Mouse (Mus musculus) hindbrain, embryonic 15.5 days (tissue): ENCODE data around the gene Ccdc191. TPM values are rescaled to one million over a fixed set of nuclear protein-coding genes. Genes with fewer than 3 reads are reported as not detected.

Experiments used
- ATAC-seq: fragments of 200-750 bp; cut with Nextera tagmentation; 2 replicates; pipeline ENCODE4 v1.8.0; 2017; ENCODE audit warnings: low read depth, moderate number of reproducible peaks, moderate TSS enrichment; ENCODE audit not compliant: low FRiP score
- H3K27ac ChIP-seq: fragments of 300-500 bp; sonication (generic); replicated peaks from 2 replicates; pipeline ENCODE4 v1.5.1; 2015; ENCODE audit warnings: mild to moderate bottlenecking, inconsistent platforms
- H3K27me3 ChIP-seq: fragments of 300-500 bp; sonication (generic); 2 replicates; pipeline ENCODE4 v1.6.1; 2015; ENCODE audit warnings: control low read depth, inconsistent platforms
- H3K36me3 ChIP-seq: fragments of 300-500 bp; sonication (generic); 2 replicates; pipeline ENCODE4 v1.6.1; 2015; ENCODE audit warnings: control low read depth, inconsistent platforms
- H3K4me1 ChIP-seq: fragments of 300-500 bp; sonication (generic); replicated peaks from 2 replicates; pipeline ENCODE4 v1.6.1; 2015; ENCODE audit warnings: control low read depth, inconsistent platforms
- H3K4me2 ChIP-seq: fragments of 300-500 bp; sonication (generic); 2 replicates; pipeline ENCODE4 v1.6.1; 2015; ENCODE audit warnings: moderate library complexity, mild to moderate bottlenecking, inconsistent platforms
- H3K4me3 ChIP-seq: fragments of 300-500 bp; sonication (generic); 2 replicates; pipeline ENCODE4 v1.5.1; 2015; ENCODE audit warnings: mild to moderate bottlenecking, inconsistent platforms
- H3K9ac ChIP-seq: fragments of 300-500 bp; sonication (generic); 2 replicates; pipeline ENCODE4 v1.6.1; 2015; ENCODE audit warnings: inconsistent platforms
- H3K9me3 ChIP-seq: fragments of 300-500 bp; sonication (generic); 2 replicates; pipeline ENCODE4 v1.6.1; 2016; ENCODE audit warnings: control low read depth, inconsistent platforms
- WGBS: fragments of 180-500 bp; shearing (Covaris S2); methylation state at CpG from one replicate; pipeline ENCODE4 v1.1.7; 2015; 5-methylcytosine and 5-hydroxymethylcytosine counted together
- polyA plus RNA-seq: library from polyadenylated mRNA; unstranded; fragments of >200 nt; fragmentation: Nextera tagmentation; extraction: Ambion mirVana; gene quantifications from 2 replicates; pipeline ENCODE4 v1.2.1, GENCODE M21; 2015

The Ccdc191 gene
- polyA plus RNA-seq, 1 experiment from 2014 or later: 9.2 TPM

DNA sequence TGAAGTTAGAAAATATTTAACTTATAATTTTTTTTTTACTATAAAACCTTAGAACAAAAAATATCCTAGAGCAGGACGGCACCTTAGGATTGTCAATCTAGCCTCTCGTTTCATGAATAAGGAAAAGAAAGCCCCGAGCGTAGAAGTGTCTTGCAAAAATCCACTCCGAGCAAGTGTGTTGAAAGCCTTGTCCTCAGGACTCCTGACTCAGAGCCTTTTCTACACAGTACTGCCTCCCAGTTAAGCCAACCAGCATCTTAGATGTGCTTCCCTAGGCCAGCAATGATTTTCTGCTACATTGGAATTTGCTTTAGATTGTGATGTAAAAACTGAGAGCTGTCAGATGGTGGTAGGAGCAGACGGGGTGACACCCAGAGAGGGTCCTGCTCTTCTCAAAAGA, 43.4 kb downstream of the Ccdc191 start:
- no peaks in the 10 kb centered on the region for H3K9me3 ChIP-seq
- H3K4me1 ChIP-seq: 0 out of 2 replicates have a peak, but pooled peaks cover 3% of the 10 kb centered on the region
- H3K4me3 ChIP-seq: no peak overlapping the region
- no peak overlapping the region for H3K4me2 ChIP-seq
- 90% methylated on average over 6 of the region's 6 CpGs for WGBS
- no peak overlapping the region for H3K9ac ChIP-seq
- H3K27ac ChIP-seq: no peak overlapping the region
- ATAC-seq: no peak
- H3K27me3 ChIP-seq: no peaks in the 10 kb centered on the region
- H3K36me3 ChIP-seq: no peaks in the 10 kb centered on the region

DNA sequence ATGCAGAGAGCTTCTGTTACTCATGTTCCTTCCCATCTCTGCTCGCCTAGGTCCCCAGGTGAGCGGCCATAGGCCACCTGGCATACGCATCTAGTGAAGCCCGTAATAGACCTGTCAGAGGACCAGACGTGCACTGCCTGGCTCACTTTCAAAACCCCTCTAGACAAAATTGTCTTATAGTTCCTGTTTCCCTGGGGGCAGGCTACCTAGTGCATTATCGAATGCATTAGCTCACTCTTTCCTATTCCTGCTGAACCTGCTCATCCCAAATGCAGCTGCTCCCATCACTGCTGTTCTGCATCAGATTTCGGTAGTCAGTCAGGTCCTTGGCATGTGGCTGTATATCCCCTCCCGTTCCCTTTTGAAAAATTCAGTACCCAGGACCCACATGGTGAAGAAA, 45.3 kb downstream of the Ccdc191 start:
- Histone ChIP-seq H3K9me3 (no peaks in the 10 kb centered on the region), H3K4me3 (no peak overlapping the region), H3K4me1 (0 out of 2 replicates have a peak, but pooled peaks cover 3% of the 10 kb centered on the region), H3K4me2 (no peak overlapping the region), H3K27ac (no peak overlapping the region), H3K36me3 (no peaks in the 10 kb centered on the region), H3K9ac (no peak overlapping the region), H3K27me3 (no peaks in the 10 kb centered on the region)
- WGBS: 76% methylated on average over 8 of the region's 8 CpGs
- ATAC-seq: no peak

DNA sequence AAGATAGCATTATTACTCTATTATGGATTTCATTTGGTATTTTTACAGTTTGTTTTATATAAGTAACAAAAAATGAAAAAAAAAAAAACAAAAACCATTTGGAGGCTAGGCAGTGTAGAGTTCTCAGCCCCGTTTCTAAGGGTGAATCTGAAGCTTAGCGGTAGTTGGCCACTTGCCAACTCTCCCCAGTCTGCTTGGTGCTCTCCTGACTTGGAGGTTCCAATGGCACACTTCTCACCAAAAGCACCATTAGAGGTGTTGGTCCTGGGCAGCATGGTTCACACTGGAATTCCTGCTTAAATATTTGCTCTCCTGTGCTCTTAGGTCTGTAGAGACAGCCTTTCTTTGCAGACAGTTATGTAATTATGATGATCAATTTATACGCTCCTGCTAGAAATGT, 45.8 kb downstream of the Ccdc191 start:
- no peak for ATAC-seq
- Histone ChIP-seq H3K4me2 (no peak overlapping the region), H3K27ac (no peak overlapping the region), H3K9ac (no peak overlapping the region), H3K4me3 (no peak overlapping the region), H3K27me3 (no peaks in the 10 kb centered on the region), H3K36me3 (no peaks in the 10 kb centered on the region), H3K9me3 (no peaks in the 10 kb centered on the region), H3K4me1 (0 out of 2 replicates have a peak, but pooled peaks cover 3% of the 10 kb centered on the region)
- WGBS: 63% methylated on average over 3 of the region's 3 CpGs

DNA sequence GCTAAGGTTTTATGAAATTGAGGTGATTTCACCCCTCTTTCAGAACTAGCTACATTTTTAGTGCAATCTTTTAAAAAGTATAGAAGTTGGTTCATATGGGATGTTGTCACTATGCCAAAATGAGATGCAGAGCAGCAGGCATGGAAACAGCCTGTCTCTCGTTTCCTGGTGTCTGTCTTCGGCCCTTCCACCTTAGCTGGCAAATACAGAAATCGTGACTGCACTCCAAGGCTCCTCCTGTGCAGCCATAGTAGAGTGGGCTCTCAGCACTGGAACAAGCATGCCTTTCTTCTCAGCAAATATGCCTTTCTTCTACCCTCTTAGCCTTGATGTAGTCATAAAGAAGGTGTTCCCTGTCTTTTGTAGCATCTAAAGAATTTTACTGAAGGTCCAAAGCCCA, 46.3 kb downstream of the Ccdc191 start:
- H3K4me2 ChIP-seq: no peak overlapping the region
- H3K4me1 ChIP-seq: 0 out of 2 replicates have a peak, but pooled peaks cover 3% of the 10 kb centered on the region
- H3K27me3 ChIP-seq: no peaks in the 10 kb centered on the region
- no peaks in the 10 kb centered on the region for H3K9me3 ChIP-seq
- H3K27ac ChIP-seq: no peak overlapping the region
- H3K4me3 ChIP-seq: no peak overlapping the region
- H3K9ac ChIP-seq: no peak overlapping the region
- no peak for ATAC-seq
- H3K36me3 ChIP-seq: no peaks in the 10 kb centered on the region
- WGBS: 75% methylated on average over 3 of the region's 3 CpGs

DNA sequence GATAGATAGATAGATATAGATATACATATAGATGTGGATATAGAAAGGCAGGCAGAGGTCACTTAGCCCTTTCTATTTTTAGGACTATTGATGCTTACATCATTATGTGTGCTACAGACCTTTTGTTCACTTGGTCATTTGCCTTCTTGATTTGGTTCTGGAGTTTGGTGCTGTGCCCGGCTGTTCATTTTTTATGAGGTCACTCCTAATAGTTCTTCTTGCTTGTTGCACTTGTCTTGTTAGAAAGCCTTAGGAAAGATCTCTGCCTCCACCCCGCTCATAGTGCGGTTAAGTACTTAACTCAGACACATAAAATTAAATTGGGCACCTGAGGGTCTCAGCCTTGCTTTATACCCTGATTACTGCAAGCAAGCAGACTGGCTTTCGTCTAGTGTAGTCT, 51.2 kb downstream of the Ccdc191 start:
- Histone ChIP-seq H3K27ac (no peak overlapping the region), H3K4me1 (no peaks in the 10 kb centered on the region), H3K9ac (no peak overlapping the region), H3K36me3 (no peaks in the 10 kb centered on the region), H3K9me3 (no peaks in the 10 kb centered on the region), H3K27me3 (no peaks in the 10 kb centered on the region), H3K4me3 (no peak overlapping the region), H3K4me2 (no peak overlapping the region)
- ATAC-seq: no peak
- 91% methylated on average over 4 of the region's 4 CpGs for WGBS

DNA sequence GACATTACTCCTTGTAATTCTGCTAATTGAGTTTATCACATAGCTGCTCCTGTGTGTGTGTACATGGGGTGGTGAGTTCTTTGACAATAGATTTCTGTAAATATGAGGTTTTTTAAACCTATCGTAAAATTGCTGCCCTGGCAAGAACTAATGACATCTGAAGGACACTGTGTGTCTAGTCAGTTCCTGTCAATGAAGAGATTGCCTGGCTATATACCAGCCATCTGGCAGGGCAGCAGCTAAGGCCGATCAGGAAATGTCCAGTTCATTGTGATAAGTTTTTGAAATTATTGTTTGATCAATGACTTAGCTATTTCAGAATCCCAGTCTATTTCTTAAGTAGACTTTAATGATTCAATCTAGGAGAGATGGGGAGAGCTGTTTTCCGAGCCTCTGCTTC, 55.8 kb downstream of the Ccdc191 start:
- 89% methylated on average over 3 of the region's 3 CpGs for WGBS
- Histone ChIP-seq H3K27ac (no peak overlapping the region), H3K9ac (no peak overlapping the region), H3K9me3 (no peaks in the 10 kb centered on the region), H3K4me1 (no peaks in the 10 kb centered on the region), H3K27me3 (no peaks in the 10 kb centered on the region), H3K4me2 (no peak overlapping the region), H3K36me3 (no peaks in the 10 kb centered on the region), H3K4me3 (no peak overlapping the region)
- ATAC-seq: no peak

DNA sequence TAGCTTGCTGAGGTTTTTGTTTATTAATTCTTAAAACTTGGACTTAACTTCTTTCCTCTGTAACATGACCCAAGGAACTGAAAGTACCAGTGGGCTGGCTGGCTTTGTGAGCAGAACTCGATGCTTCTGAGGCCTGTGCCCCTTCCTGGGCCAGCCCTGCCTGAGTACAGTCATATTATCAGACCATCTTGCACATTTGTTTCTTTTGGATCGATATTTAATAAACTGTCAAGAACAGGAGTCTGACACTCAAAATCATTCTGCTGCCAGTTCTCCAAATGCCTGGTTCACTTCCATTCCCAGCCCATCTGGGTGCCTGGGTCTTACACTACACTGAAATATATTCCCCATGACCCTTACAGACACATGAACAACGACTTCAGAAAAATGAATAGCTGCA, 56.3 kb downstream of the Ccdc191 start:
- H3K9me3 ChIP-seq: no peaks in the 10 kb centered on the region
- no peak overlapping the region for H3K9ac ChIP-seq
- no peaks in the 10 kb centered on the region for H3K36me3 ChIP-seq
- no peak overlapping the region for H3K4me3 ChIP-seq
- WGBS: 72% methylated on average over 3 of the region's 3 CpGs
- no peak overlapping the region for H3K27ac ChIP-seq
- ATAC-seq: no peak
- H3K27me3 ChIP-seq: no peaks in the 10 kb centered on the region
- H3K4me2 ChIP-seq: no peak overlapping the region
- H3K4me1 ChIP-seq: no peaks in the 10 kb centered on the region

DNA sequence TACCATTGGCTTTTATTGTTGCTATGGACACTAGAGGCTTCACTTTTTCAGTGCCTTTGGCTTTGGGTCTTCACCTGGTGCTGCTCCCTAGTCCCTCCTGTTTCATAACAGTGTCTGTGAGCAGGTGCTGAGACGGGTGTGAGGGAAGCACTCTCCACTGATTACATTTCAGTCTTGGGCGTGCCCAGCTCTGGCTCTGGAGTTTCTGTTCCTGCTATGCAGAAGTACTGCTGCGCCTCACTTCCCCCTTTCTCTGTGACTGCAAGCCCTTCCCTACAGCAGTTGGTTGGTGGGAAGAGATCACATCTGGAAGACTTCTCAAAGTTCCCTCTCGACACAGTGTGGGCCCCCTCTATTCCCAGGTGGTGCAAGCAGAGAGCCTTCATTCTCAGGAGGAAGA, 62.0 kb downstream of the Ccdc191 start:
- no peak overlapping the region for H3K9ac ChIP-seq
- no peaks in the 10 kb centered on the region for H3K9me3 ChIP-seq
- 86% methylated on average over 4 of the region's 4 CpGs for WGBS
- no peaks in the 10 kb centered on the region for H3K4me1 ChIP-seq
- H3K27ac ChIP-seq: no peak overlapping the region
- H3K27me3 ChIP-seq: no peaks in the 10 kb centered on the region
- H3K4me2 ChIP-seq: no peak overlapping the region
- no peak for ATAC-seq
- no peaks in the 10 kb centered on the region for H3K36me3 ChIP-seq
- no peak overlapping the region for H3K4me3 ChIP-seq

DNA sequence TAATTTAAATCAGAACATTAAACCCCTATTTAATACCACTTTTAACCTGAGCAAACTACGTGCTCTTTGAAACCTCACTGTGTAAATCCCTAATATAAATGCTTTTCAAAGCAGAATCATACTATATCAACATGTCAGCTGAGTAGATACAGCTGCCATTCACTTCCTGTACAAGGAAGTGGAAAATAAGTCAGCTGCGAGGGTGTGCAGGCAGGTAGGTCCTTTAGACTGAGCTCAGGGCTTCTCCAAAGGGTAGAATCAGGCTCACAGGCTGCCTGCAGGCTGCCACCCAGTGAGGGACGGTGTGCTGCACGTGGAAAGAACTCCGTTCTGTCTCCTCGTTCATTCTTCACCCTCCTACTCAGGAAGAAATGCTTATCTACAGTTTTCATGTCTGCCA, 65.3 kb downstream of the Ccdc191 start:
- no peak overlapping the region for H3K9ac ChIP-seq
- H3K4me2 ChIP-seq: no peak overlapping the region
- no peaks in the 10 kb centered on the region for H3K36me3 ChIP-seq
- H3K4me3 ChIP-seq: no peak overlapping the region
- no peaks in the 10 kb centered on the region for H3K27me3 ChIP-seq
- no peaks in the 10 kb centered on the region for H3K9me3 ChIP-seq
- H3K4me1 ChIP-seq: no peaks in the 10 kb centered on the region
- H3K27ac ChIP-seq: no peak overlapping the region
- no peak for ATAC-seq
- WGBS: 85% methylated on average over 6 of the region's 6 CpGs

DNA sequence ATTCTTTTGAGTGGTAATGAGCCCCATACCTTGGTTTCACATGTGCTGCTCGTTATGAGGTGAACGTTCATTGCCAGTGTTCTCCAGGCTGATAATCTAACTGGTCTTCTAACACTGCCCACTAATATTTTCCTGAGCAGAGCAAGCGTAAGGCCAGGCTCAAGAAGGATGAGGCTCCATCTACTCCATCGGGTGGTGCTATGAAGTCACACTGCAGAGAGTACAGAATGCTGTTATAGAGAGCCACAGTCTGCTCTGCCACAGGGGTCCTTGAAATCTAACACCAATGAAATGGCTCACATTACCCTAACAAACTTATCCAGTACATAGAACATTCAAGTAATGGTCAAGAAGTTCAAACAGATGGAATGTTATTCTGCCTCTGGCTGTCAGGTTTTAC, 68.4 kb downstream of the Ccdc191 start:
- Histone ChIP-seq H3K4me3 (no peak overlapping the region), H3K27me3 (no peaks in the 10 kb centered on the region), H3K9ac (no peak overlapping the region), H3K36me3 (no peaks in the 10 kb centered on the region), H3K27ac (no peak overlapping the region), H3K4me1 (no peaks in the 10 kb centered on the region), H3K9me3 (no peaks in the 10 kb centered on the region), H3K4me2 (no peak overlapping the region)
- no peak for ATAC-seq
- 99% methylated on average over 4 of the region's 4 CpGs for WGBS

DNA sequence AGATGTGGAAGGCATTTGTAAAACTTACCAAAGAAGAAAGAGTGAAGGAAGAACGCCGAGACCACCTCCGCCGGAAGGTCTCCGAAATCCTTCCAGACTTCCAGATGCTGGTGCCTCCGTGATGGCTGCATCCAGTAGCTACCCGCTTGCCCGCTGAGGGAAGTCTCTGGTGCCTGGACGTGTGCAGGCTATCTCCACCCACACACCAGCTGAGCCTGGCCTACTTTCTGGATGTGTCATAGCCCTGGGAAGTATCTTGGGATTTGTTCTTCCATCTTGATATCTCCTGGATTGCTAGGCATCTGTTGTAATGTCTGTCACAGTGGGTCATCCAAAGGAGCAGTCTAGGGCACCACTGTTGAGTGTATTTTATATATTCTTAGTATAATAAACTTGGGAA, 73.7 kb downstream of the Ccdc191 start:
- H3K9me3 ChIP-seq: no peaks in the 10 kb centered on the region
- no peak overlapping the region for H3K4me2 ChIP-seq
- no peak overlapping the region for H3K27ac ChIP-seq
- H3K4me1 ChIP-seq: 0 out of 2 replicates have a peak, but pooled peaks cover 4% of the 10 kb centered on the region
- H3K36me3 ChIP-seq: peaks cover 1% of the 10 kb centered on the region
- no peak for ATAC-seq
- H3K4me3 ChIP-seq: no peak overlapping the region
- WGBS: 95% methylated on average over 9 of the region's 9 CpGs
- no peak overlapping the region for H3K9ac ChIP-seq
- no peaks in the 10 kb centered on the region for H3K27me3 ChIP-seq

DNA sequence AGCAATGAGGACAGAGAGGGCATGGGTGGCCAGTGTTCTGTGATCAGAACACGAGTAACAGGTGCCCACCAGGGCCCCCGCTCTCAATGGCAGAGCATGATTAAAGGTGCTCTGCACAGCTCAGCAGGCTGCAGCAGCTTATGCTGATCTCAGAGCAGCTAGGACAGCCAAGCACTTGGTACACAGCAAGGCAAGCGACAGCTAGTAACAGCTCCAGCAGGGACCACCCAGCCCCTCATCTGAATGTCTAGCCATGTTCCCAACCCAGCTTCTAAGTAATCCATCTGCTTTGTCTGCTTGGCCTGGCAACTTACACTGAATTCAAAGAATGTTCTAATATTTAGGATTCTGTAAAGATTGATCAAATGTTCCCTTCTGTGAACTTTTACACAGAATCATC, 74.2 kb downstream of the Ccdc191 start:
- Histone ChIP-seq H3K4me2 (no peak overlapping the region), H3K36me3 (peaks cover 6% of the 10 kb centered on the region), H3K27ac (no peak overlapping the region), H3K9me3 (no peaks in the 10 kb centered on the region), H3K4me3 (no peak overlapping the region), H3K4me1 (0 out of 2 replicates have a peak, but pooled peaks cover 4% of the 10 kb centered on the region), H3K9ac (no peak overlapping the region), H3K27me3 (no peaks in the 10 kb centered on the region)
- WGBS: 76% methylated on average over 3 of the region's 3 CpGs
- ATAC-seq: 0 out of 2 replicates have a peak, but pooled peaks have one; percentile 55

DNA sequence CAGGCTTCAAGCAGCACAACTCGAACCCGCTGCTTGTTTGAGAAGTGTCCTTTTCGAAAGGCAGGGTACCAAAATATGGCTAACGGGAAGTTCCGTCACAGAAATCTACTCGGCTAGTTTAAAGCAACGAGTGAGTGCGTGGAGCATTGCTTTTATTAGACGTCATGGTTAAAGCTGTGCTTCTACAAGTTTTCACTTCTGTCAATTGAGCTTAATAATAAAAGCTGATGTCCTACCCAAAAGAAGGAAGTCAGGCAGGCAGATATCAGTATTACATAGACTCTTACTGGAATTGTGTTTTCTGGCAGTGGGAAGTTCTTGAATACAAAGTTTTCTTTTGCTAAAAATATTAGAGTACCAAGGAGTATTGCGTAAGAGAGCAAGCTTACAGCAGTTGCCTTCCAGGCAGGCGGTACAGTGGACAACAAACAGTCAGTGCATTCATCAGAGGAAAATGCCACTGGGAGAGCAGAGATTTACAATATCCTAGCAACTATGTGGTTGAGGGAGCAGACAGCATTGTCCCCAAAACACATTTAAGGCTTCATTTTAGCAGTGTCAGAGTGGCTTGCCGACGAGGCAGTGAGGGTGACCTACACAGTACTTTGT, 76.3 kb downstream of the Ccdc191 start:
- Histone ChIP-seq H3K36me3 (peaks cover 10% of the 10 kb centered on the region), H3K9me3 (no peaks in the 10 kb centered on the region), H3K27ac (peak overlapping the region; percentile 45; the same call in 1 of the 2 replicates), H3K27me3 (no peaks in the 10 kb centered on the region), H3K4me1 (0 out of 2 replicates have a peak, but pooled peaks cover 4% of the 10 kb centered on the region), H3K4me3 (no peak overlapping the region), H3K9ac (no peak overlapping the region), H3K4me2 (no peak overlapping the region)
- peak; percentile 72; the same call in 1 of the 2 replicates for ATAC-seq
- 67% methylated on average over 13 of the region's 13 CpGs for WGBS
